Mouse (Mus musculus) liver, embryonic 16.5 days (tissue): ENCODE measurements around the gene Mef2a. TPM values are rescaled to one million over a fixed set of nuclear protein-coding genes. Genes with fewer than 3 reads are reported as not detected.

Experiments used
- ATAC-seq: fragments of 200-750 bp; cut with Nextera tagmentation; 2 replicates; pipeline ENCODE4 v1.8.0; 2017; ENCODE audit warnings: low read depth, mild to moderate bottlenecking, moderate number of reproducible peaks, moderate library complexity
- H3K27ac ChIP-seq: fragments of 300-500 bp; sonication (generic); 2 replicates; pipeline ENCODE4 v1.5.1; 2014; ENCODE audit warnings: mild to moderate bottlenecking, low read length
- H3K27me3 ChIP-seq: fragments of 300-500 bp; sonication (generic); 2 replicates; pipeline ENCODE4 v1.6.1; 2014; ENCODE audit warnings: low read depth, low read length, mixed read lengths; ENCODE audit not compliant: control insufficient read depth, insufficient read depth
- H3K36me3 ChIP-seq: fragments of 300-500 bp; sonication (generic); 2 replicates; pipeline ENCODE4 v1.6.1; 2014; ENCODE audit warnings: mild to moderate bottlenecking; ENCODE audit not compliant: control insufficient read depth, insufficient read depth
- H3K4me1 ChIP-seq: fragments of 300-500 bp; sonication (generic); 2 replicates; pipeline ENCODE4 v1.6.1; 2014; ENCODE audit warnings: low read depth, low read length, mixed read lengths; ENCODE audit not compliant: control insufficient read depth
- H3K4me2 ChIP-seq: fragments of 300-500 bp; sonication (generic); 2 replicates; pipeline ENCODE4 v1.6.1; 2014; ENCODE audit warnings: low read depth, low read length, mixed read lengths
- H3K4me3 ChIP-seq: fragments of 300-500 bp; sonication (generic); 2 replicates; pipeline ENCODE4 v1.5.1; 2014; ENCODE audit warnings: low read depth, mild to moderate bottlenecking, low read length
- H3K9ac ChIP-seq: fragments of 300-500 bp; sonication (generic); 2 replicates; pipeline ENCODE4 v1.6.1; 2014; ENCODE audit warnings: low read depth, low read length
- H3K9me3 ChIP-seq: fragments of 300-500 bp; sonication (generic); replicated peaks from 2 replicates; pipeline ENCODE4 v1.6.1; 2016; ENCODE audit warnings: low read length; ENCODE audit not compliant: control insufficient read depth
- WGBS: fragments of 180-500 bp; shearing (Covaris S2); extraction: QIAGEN DNeasy Blood & Tissue Kit; methylation state at CpG from one replicate; pipeline ENCODE4 v1.1.7; 2014; ENCODE audit not compliant: insufficient replicate concordance; 5-methylcytosine and 5-hydroxymethylcytosine counted together
- polyA plus RNA-seq: library from polyadenylated mRNA; unstranded; fragments of >200 nt; fragmentation: Nextera tagmentation; extraction: Ambion mirVana; gene quantifications from 2 replicates; pipeline ENCODE4 v1.2.1, GENCODE M21; 2015

Gene Mef2a
- polyA plus RNA-seq, 1 experiment from 2014 or later: 12.0 TPM

DNA sequence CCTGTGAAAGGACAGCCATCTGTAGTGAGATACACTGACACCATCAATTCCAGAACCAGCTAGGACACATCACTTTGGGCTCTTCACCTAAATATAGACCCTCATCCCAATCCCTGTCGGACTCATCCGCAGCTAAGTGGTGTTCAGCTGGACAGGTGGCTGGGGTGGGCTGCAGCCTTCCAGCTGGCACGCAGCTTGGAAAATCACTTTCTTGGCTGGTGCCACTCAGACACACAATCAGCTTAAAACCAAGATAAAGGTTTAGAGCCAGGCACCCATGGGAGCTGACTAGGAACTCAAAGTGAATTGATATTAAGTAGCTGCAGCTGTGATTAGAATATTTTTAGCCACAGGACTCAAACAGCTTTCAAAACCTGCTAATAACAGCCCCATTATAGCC, 142.4 kb downstream of the Mef2a start:
- no peak overlapping the region for H3K4me2 ChIP-seq
- no peak overlapping the region for H3K9ac ChIP-seq
- WGBS: 87% methylated on average over 3 of the region's 3 CpGs
- no peak overlapping the region for H3K27ac ChIP-seq
- H3K36me3 ChIP-seq: peaks cover 8% of the 10 kb centered on the region
- no peaks in the 10 kb centered on the region for H3K27me3 ChIP-seq
- no peak for ATAC-seq
- no peaks in the 10 kb centered on the region for H3K9me3 ChIP-seq
- no peak overlapping the region for H3K4me3 ChIP-seq
- H3K4me1 ChIP-seq: no peaks in the 10 kb centered on the region

DNA sequence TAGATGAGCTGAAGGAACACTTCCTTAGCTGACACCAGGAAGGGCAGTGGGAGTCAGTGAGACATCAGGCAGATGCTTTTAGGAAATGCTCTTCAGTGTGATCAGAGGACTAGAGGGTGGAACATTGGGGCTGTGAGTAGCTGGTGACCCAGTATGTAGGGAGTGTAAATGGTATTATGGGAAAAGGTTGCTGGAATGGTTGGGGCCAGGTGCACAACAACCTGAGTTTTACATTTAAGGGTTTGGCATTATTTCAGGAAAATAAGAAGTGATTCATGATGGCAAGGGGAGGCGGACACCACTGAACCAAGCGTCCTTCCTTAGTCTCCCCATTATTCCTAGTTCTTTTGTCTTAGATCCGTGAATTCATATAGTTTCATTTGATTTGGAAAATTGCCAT, 143.0 kb downstream of the Mef2a start:
- Histone ChIP-seq H3K4me3 (no peak overlapping the region), H3K27ac (no peak overlapping the region), H3K27me3 (no peaks in the 10 kb centered on the region), H3K4me2 (no peak overlapping the region), H3K4me1 (no peaks in the 10 kb centered on the region), H3K9me3 (no peaks in the 10 kb centered on the region), H3K9ac (no peak overlapping the region), H3K36me3 (peaks cover 6% of the 10 kb centered on the region)
- no peak for ATAC-seq
- WGBS: 75% methylated on average over 3 of the region's 3 CpGs

DNA sequence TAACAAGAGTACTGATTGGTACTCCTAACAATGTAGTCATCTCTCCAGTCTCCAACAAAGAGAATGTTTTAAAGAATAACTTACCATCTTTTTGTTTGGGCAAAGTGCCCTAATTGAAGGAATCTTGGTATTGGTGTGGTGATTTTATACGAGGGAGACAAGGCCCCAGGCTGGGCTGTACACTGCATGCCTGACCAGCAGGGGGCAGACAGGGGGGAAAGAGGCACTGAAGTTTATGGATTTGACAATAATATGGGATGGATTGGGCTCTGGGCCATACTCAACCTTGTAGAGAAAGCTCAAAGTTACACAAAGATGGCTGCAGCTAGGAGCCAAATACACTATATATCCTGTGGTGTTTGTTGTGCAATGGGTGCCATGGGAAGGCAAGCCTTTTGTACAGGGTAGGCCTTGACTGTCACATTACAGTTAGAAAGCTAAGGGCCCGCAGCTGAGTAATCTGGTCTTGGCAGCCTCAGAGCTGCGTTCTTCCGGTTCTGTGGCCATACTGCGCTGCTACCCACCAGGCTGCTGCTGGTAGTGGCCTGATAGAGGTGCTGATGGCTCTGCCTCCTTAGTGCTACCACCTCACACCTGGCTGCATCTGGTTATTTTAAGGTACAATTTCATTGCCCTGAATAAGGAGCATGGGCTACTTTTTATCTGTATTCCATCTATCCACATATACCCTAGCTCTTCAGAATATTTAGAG, 143.6 kb downstream of the Mef2a start:
- Histone ChIP-seq H3K36me3 (no peaks in the 10 kb centered on the region), H3K27ac (no peak overlapping the region), H3K9me3 (no peaks in the 10 kb centered on the region), H3K4me3 (no peak overlapping the region), H3K9ac (no peak overlapping the region), H3K4me2 (no peak overlapping the region), H3K27me3 (no peaks in the 10 kb centered on the region), H3K4me1 (no peaks in the 10 kb centered on the region)
- WGBS: 69% methylated on average over 5 of the region's 5 CpGs
- no peak for ATAC-seq

DNA sequence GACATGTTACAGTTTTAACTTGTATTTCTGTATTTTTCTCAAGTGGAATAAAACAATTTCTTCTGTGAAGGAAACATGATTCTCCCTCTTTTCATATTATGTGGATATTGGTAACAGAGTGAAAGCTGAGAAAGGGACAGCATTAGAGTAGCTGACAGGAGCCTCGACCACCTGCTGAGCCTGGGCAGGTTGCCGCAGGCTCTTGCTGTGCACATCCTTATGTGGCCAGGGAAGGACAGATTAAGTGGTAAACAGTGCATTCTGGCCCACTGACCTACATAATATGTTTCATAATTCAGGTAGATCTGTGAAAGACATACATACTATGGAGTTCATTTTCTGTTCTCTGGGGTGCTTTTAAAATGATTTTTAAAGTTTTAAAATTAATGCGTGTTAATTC, 144.3 kb downstream of the Mef2a start:
- Histone ChIP-seq H3K9me3 (no peaks in the 10 kb centered on the region), H3K4me1 (no peaks in the 10 kb centered on the region; the same call in none of the 2 replicates), H3K4me3 (no peak overlapping the region), H3K27ac (no peak overlapping the region), H3K36me3 (no peaks in the 10 kb centered on the region), H3K9ac (no peak overlapping the region), H3K4me2 (no peak overlapping the region), H3K27me3 (no peaks in the 10 kb centered on the region)
- 76% methylated on average over 3 of the region's 3 CpGs for WGBS
- ATAC-seq: no peak

DNA sequence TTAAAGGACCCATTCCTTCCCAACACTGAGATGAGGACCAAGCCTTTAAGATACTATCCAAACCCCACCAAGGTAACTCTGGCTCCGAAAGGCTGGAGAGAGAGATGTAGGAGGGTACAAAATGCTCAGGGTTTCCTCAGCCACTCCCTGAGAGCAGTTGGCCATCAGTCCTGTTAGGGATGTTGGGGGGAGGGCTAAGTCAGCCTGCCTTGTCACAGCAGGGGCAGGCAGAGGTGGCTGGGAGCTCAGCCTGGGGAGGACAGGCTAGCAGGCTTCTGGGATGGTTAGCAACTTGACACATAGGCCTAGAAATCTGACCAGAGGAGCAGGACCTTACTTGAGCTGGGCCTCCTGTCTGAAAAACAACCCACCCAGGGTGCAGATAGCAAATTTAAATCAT, 145.1 kb downstream of the Mef2a start:
- H3K36me3 ChIP-seq: no peaks in the 10 kb centered on the region
- no peak overlapping the region for H3K4me2 ChIP-seq
- WGBS: 74% methylated on average over 1 of the region's 1 CpGs
- no peak overlapping the region for H3K9ac ChIP-seq
- peaks cover 7% of the 10 kb centered on the region for H3K4me1 ChIP-seq
- H3K9me3 ChIP-seq: no peaks in the 10 kb centered on the region
- no peak for ATAC-seq
- H3K27me3 ChIP-seq: no peaks in the 10 kb centered on the region
- H3K4me3 ChIP-seq: no peak overlapping the region
- no peak overlapping the region for H3K27ac ChIP-seq

DNA sequence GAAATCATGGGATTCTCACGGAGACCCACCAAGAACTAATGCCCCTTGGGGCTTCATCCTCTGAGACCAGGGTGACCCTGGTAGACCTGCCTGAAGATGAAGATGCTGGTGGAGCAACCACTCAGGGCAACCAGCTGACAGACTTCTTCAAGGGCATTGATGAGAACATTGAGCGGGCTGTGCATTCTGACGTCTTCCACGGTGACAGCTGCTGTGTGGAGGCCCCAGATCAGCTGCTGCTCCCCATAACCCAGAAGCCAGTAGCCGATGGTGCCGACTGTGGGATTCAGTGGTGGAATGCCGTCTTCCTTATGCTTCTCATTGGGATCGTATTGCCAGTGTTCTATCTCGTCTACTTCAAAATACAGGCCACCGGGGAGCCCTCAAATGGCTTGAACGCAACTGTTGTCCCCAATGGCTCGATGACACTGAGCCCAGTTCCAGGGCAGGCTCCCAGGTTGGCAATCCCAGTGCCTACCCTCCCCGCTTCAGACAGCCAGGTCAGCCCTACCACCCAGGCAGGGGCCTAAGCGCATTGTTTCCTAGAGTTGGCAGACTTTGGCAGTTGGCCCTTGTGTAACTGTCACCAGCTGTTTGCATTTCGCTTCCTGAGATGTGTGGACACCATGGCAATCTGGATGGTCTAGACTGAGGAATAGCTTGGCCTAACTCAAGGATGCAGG, 146.6 kb downstream of the Mef2a start:
- 78% methylated on average over 15 of the region's 15 CpGs for WGBS
- H3K27me3 ChIP-seq: no peaks in the 10 kb centered on the region
- no peak overlapping the region for H3K9ac ChIP-seq
- H3K36me3 ChIP-seq: no peaks in the 10 kb centered on the region
- no peak overlapping the region for H3K4me3 ChIP-seq
- no peak for ATAC-seq
- peaks cover 11% of the 10 kb centered on the region for H3K4me1 ChIP-seq
- no peaks in the 10 kb centered on the region for H3K9me3 ChIP-seq
- H3K27ac ChIP-seq: no peak overlapping the region
- no peak overlapping the region for H3K4me2 ChIP-seq

DNA sequence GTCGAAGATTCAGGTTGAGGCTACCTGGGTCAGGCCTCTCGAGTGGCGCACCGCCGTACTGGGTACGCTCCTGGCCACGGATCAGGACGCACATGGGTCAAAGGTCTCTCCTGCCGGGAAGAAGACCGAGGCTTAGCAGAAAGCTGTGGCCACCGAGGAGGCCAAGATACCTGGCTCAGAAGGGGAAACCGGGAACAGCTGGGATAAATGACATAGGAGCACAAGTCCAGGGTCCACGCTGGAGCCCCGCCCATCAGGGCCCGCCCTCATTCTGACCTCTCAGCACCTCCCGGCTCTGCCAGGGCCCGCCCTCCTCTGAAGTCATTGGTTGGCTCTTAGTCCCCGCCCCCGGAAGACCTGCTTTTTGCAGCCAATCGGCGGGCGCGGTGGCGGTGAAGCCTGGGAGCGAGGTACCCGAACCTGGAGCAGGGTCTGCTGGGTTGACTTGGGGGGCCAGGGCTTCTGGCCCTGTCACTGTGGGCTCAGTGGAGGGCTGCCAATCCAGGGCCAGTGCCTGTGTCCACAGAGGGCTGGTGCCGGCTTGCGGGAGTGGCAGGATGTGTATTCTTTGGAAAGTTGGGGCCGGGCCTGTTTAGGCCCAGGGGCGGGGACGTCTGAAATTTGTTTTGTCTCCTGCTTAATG, 150.3 kb downstream of the Mef2a start, which contains the start of gene Lysmd4:
TSS of gene Lysmd4 (plus strand) at position 325 of the 643 bp plus-strand sequence.
- Histone ChIP-seq H3K36me3 (no peaks in the 10 kb centered on the region), H3K27ac (peak within 1 kb of the TSS; percentile 39; the same call in 1 of the 2 replicates), H3K4me1 (peaks cover 11% of the 10 kb centered on the region), H3K9ac (peak within 1 kb of the TSS; percentile 80), H3K9me3 (no peaks in the 10 kb centered on the region), H3K4me3 (peak within 1 kb of the TSS; percentile 86), H3K27me3 (no peaks in the 10 kb centered on the region), H3K4me2 (peak within 1 kb of the TSS; percentile 91)
- WGBS: 4% methylated on average over 30 of the region's 31 CpGs
- peak; percentile 99 for ATAC-seq

DNA sequence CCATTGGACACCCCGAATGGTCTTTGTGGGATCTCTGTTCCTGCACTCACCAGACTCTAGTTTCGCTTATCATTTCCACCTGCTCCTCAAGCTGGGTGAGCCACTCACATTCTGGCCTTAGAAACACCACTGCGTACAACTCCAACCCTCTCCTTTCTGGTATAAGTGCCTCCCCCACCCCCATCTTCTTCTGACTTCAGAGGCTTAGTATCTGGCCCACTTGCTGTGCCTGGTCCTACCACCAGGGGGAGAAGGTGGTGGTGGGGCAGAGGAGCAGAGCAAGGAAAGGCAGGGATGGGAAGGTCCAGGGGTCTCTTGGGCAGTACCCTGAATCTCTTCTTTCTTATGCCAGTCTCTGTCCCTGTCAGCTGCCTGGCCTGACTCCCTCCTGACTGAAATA, 155.6 kb downstream of the Mef2a start:
- Histone ChIP-seq H3K4me3 (no peak overlapping the region), H3K27ac (no peak overlapping the region), H3K4me1 (peaks cover 9% of the 10 kb centered on the region; the same call in 1 of the 2 replicates), H3K9ac (no peak overlapping the region), H3K36me3 (no peaks in the 10 kb centered on the region), H3K27me3 (no peaks in the 10 kb centered on the region), H3K4me2 (no peak overlapping the region), H3K9me3 (no peaks in the 10 kb centered on the region)
- no peak for ATAC-seq
- 64% methylated on average over 3 of the region's 3 CpGs for WGBS

DNA sequence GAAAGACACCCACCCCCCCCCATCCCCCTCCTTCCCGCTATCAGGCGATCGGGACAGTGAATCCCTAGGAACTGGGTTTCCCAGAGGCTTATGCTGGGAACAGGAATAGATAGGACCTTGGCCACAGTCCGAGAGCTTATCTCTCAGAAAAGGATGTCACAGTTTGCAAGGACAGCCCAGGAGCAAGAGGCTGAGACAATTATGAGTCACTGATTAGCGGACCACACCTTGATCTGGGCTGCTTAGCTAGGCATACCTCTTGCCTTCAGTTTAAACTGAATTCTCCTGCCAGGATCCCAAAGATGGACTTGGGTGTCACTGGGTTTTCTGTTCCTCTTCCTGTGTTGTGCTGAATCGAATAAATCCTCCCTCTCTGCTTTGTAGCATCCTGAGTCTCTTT, 156.3 kb downstream of the Mef2a start:
- ATAC-seq: no peak
- 41% methylated on average over 6 of the region's 6 CpGs for WGBS

More for the DNA sequence above, 156.3 kb downstream of the Mef2a start:
- Histone ChIP-seq H3K27me3 (no peaks in the 10 kb centered on the region), H3K4me2 (no peak overlapping the region), H3K4me3 (no peak overlapping the region), H3K27ac (no peak overlapping the region), H3K36me3 (no peaks in the 10 kb centered on the region), H3K9ac (no peak overlapping the region), H3K9me3 (no peaks in the 10 kb centered on the region), H3K4me1 (peaks cover 5% of the 10 kb centered on the region; the same call in 1 of the 2 replicates)
